Mouse (Mus musculus): ENCODE results near the gene Ocel1. TPM values are rescaled to one million over a fixed set of nuclear protein-coding genes. Genes with fewer than 3 reads are reported as not detected.

Gene Ocel1
- polyA plus RNA-seq, 1 experiment from 2014 or later: 4.8 TPM

GRCm38 (mm10) chr8:71406099-71407015 lies 35.3 kb downstream of the Ocel1 start:
- WGBS: 1% methylated on average over 55 of the region's 55 CpGs
- Histone ChIP-seq H3K4me2 (replicated peaks) (peak overlapping the region; percentile 65), H3K9ac (peak overlapping the region; percentile 43; the same call in 1 of the 2 replicates), H3K4me1 (replicated peaks; ENCODE audit: control insufficient read depth, insufficient read depth, low read length) (peaks cover 13% of the 10 kb centered on the region; the same call in 1 of the 2 replicates), H3K4me3 (replicated peaks; ENCODE audit: low read length) (peak overlapping the region; percentile 33), H3K27me3 (ENCODE audit: control insufficient read depth, insufficient read depth, low read length) (no peaks in the 10 kb centered on the region), H3K27ac (no peak overlapping the region), H3K9me3 (ENCODE audit: control insufficient read depth, low read length) (no peaks in the 10 kb centered on the region), H3K36me3 (replicated peaks; ENCODE audit: control insufficient read depth, insufficient read depth) (no peaks in the 10 kb centered on the region)
- ATAC-seq (ENCODE audit: low FRiP score) (peak; percentile 52), DNase-seq (ENCODE audit: low spot score) (no peak)

- DNase-seq (ENCODE audit: low spot score): no peak
- Histone ChIP-seq H3K36me3 (replicated peaks; ENCODE audit: control insufficient read depth, insufficient read depth) (no peaks in the 10 kb centered on the region), H3K9me3 (ENCODE audit: control insufficient read depth, low read length) (no peaks in the 10 kb centered on the region), H3K4me1 (replicated peaks; ENCODE audit: control insufficient read depth, insufficient read depth, low read length) (peaks cover 13% of the 10 kb centered on the region; the same call in 1 of the 2 replicates), H3K27ac (no peak overlapping the region), H3K4me3 (replicated peaks; ENCODE audit: low read length) (no peak overlapping the region), H3K27me3 (ENCODE audit: control insufficient read depth, insufficient read depth, low read length) (no peaks in the 10 kb centered on the region), H3K4me2 (replicated peaks) (no peak overlapping the region), H3K9ac (no peak overlapping the region)
- ATAC-seq (ENCODE audit: low FRiP score): no peak
- WGBS: 93% methylated on average over 14 of the region's 14 CpGs
These were observed 36.3 kb downstream of the Ocel1 start for GRCm38 (mm10) chr8:71407441-71407840.

- H3K27ac ChIP-seq: no peak overlapping the region
- no peaks in the 10 kb centered on the region for H3K9me3 ChIP-seq (ENCODE audit: control insufficient read depth, low read length)
- WGBS: 96% methylated on average over 4 of the region's 4 CpGs
- ATAC-seq (ENCODE audit: low FRiP score) (no peak), DNase-seq (ENCODE audit: low spot score) (no peak)
- no peak overlapping the region for H3K4me2 ChIP-seq (replicated peaks)
- H3K9ac ChIP-seq: no peak overlapping the region
- H3K27me3 ChIP-seq (ENCODE audit: control insufficient read depth, insufficient read depth, low read length): no peaks in the 10 kb centered on the region
- no peaks in the 10 kb centered on the region for H3K36me3 ChIP-seq (replicated peaks; ENCODE audit: control insufficient read depth, insufficient read depth)
- peaks cover 13% of the 10 kb centered on the region; the same call in 1 of the 2 replicates for H3K4me1 ChIP-seq (replicated peaks; ENCODE audit: control insufficient read depth, insufficient read depth, low read length)
- no peak overlapping the region for H3K4me3 ChIP-seq (replicated peaks; ENCODE audit: low read length)
These were observed 37.1 kb downstream of the Ocel1 start for GRCm38 (mm10) chr8:71408231-71408630.

GRCm38 (mm10) chr8:71411535-71412273 lies 40.6 kb downstream of the Ocel1 start:
- 46% methylated on average over 11 of the region's 11 CpGs for WGBS
- Histone ChIP-seq H3K9ac (no peak overlapping the region), H3K4me1 (replicated peaks; ENCODE audit: control insufficient read depth, insufficient read depth, low read length) (0 out of 2 replicates have a peak, but pooled peaks cover 3% of the 10 kb centered on the region), H3K27me3 (ENCODE audit: control insufficient read depth, insufficient read depth, low read length) (no peaks in the 10 kb centered on the region), H3K4me3 (replicated peaks; ENCODE audit: low read length) (no peak overlapping the region), H3K27ac (no peak overlapping the region), H3K4me2 (replicated peaks) (no peak overlapping the region), H3K9me3 (ENCODE audit: control insufficient read depth, low read length) (no peaks in the 10 kb centered on the region), H3K36me3 (replicated peaks; ENCODE audit: control insufficient read depth, insufficient read depth) (no peaks in the 10 kb centered on the region)
- no peak for ATAC-seq (ENCODE audit: low FRiP score)
- no peak for DNase-seq (ENCODE audit: low spot score)

- H3K4me2 ChIP-seq (replicated peaks): no peak overlapping the region
- no peak for ATAC-seq (ENCODE audit: low FRiP score)
- H3K4me1 ChIP-seq (replicated peaks; ENCODE audit: control insufficient read depth, insufficient read depth, low read length): no peaks in the 10 kb centered on the region
These were observed 51.0 kb downstream of the Ocel1 start for GRCm38 (mm10) chr8:71422121-71422520.

More at GRCm38 (mm10) chr8:71422121-71422520, 51.0 kb downstream of the Ocel1 start:
- Histone ChIP-seq H3K27me3 (ENCODE audit: control insufficient read depth, insufficient read depth, low read length) (no peaks in the 10 kb centered on the region), H3K36me3 (replicated peaks; ENCODE audit: control insufficient read depth, insufficient read depth) (no peaks in the 10 kb centered on the region), H3K4me3 (replicated peaks; ENCODE audit: low read length) (no peak overlapping the region), H3K9ac (no peak overlapping the region), H3K9me3 (ENCODE audit: control insufficient read depth, low read length) (peaks cover 4% of the 10 kb centered on the region; the same call in 1 of the 2 replicates), H3K27ac (no peak overlapping the region)
- no peak for DNase-seq (ENCODE audit: low spot score)

Other genes starting within 250 kb of the Ocel1 start
- gene Myo9b, start 98.6 kb upstream of the Ocel1 start, polyA plus RNA-seq (2014; fragmentation: Nextera tagmentation; extraction: Ambion mirVana): 15.7 and 16.9 TPM in 2 replicates
- gene Haus8, start 98.4 kb upstream of the Ocel1 start, polyA plus RNA-seq (2014; fragmentation: Nextera tagmentation; extraction: Ambion mirVana): 55.6 and 58.8 TPM in 2 replicates
- 112 and 126 TPM in 2 replicates for gene Use1, start 4.5 kb upstream of the Ocel1 start, polyA plus RNA-seq (2014; fragmentation: Nextera tagmentation; extraction: Ambion mirVana)
- gene Nr2f6, start 10.7 kb downstream of the Ocel1 start, polyA plus RNA-seq (2014; fragmentation: Nextera tagmentation; extraction: Ambion mirVana): 35.9 and 37.5 TPM in 2 replicates
- 4.7 and 6.0 TPM in 2 replicates for gene Ushbp1, start 24.5 kb downstream of the Ocel1 start, polyA plus RNA-seq (2014; fragmentation: Nextera tagmentation; extraction: Ambion mirVana)
- gene Babam1, start 25.6 kb downstream of the Ocel1 start, polyA plus RNA-seq (2014; fragmentation: Nextera tagmentation; extraction: Ambion mirVana): 88.2 and 89.7 TPM in 2 replicates
- gene Ankle1, start 34.7 kb downstream of the Ocel1 start, polyA plus RNA-seq (2014; fragmentation: Nextera tagmentation; extraction: Ambion mirVana): 3.8 and 4.7 TPM in 2 replicates
- gene Abhd8, start 92.4 kb downstream of the Ocel1 start, polyA plus RNA-seq (2014; fragmentation: Nextera tagmentation; extraction: Ambion mirVana): 125 and 126 TPM in 2 replicates
- 158 and 195 TPM in 2 replicates for gene Mrpl34, start 93.7 kb downstream of the Ocel1 start, polyA plus RNA-seq (2014; fragmentation: Nextera tagmentation; extraction: Ambion mirVana)
- 218 and 236 TPM in 2 replicates for gene Dda1, start 97.9 kb downstream of the Ocel1 start, polyA plus RNA-seq (2014; fragmentation: Nextera tagmentation; extraction: Ambion mirVana)
- gene Ano8, start 114.7 kb downstream of the Ocel1 start, polyA plus RNA-seq (2014; fragmentation: Nextera tagmentation; extraction: Ambion mirVana): 8.5 and 10.6 TPM in 2 replicates
- gene Gtpbp3, start 116.8 kb downstream of the Ocel1 start, polyA plus RNA-seq (2014; fragmentation: Nextera tagmentation; extraction: Ambion mirVana): 4.7 and 7.3 TPM in 2 replicates
- gene Plvap, start 140.5 kb downstream of the Ocel1 start, polyA plus RNA-seq (2014; fragmentation: Nextera tagmentation; extraction: Ambion mirVana): 9.2 and 10.5 TPM in 2 replicates
- 0.22 and 0.92 TPM in 2 replicates for gene Ccdc194, start 154.4 kb downstream of the Ocel1 start, polyA plus RNA-seq (2014; fragmentation: Nextera tagmentation; extraction: Ambion mirVana)
- gene Bst2, start 166.2 kb downstream of the Ocel1 start, polyA plus RNA-seq (2014; fragmentation: Nextera tagmentation; extraction: Ambion mirVana): 4.0 and 5.4 TPM in 2 replicates
- 50.8 and 66.6 TPM in 2 replicates for gene Mvb12a, start 171.6 kb downstream of the Ocel1 start, polyA plus RNA-seq (2014; fragmentation: Nextera tagmentation; extraction: Ambion mirVana)
- 0.32 TPM in 1 of 2 replicates, not detected in the other for gene Tmem221, start 187.6 kb downstream of the Ocel1 start, polyA plus RNA-seq (2014; fragmentation: Nextera tagmentation; extraction: Ambion mirVana)
- gene Nxnl1, start 195.3 kb downstream of the Ocel1 start, polyA plus RNA-seq (2014; fragmentation: Nextera tagmentation; extraction: Ambion mirVana): 0.13 TPM in 1 of 2 replicates, not detected in the other
- gene Slc27a1, start 197.6 kb downstream of the Ocel1 start, polyA plus RNA-seq (2014; fragmentation: Nextera tagmentation; extraction: Ambion mirVana): 41.6 and 57.3 TPM in 2 replicates
- 243 and 246 TPM in 2 replicates for gene Pgls, start 220.9 kb downstream of the Ocel1 start, polyA plus RNA-seq (2014; fragmentation: Nextera tagmentation; extraction: Ambion mirVana)
- gene Fam129c, start 226.3 kb downstream of the Ocel1 start, polyA plus RNA-seq (2014; fragmentation: Nextera tagmentation; extraction: Ambion mirVana): 5.2 and 5.7 TPM in 2 replicates
- 62.4 and 66.0 TPM in 2 replicates for gene Colgalt1, start 239.7 kb downstream of the Ocel1 start, polyA plus RNA-seq (2014; fragmentation: Nextera tagmentation; extraction: Ambion mirVana)

All from hindbrain, embryonic 14.5 days (tissue).